Mouse (Mus musculus) B cell, adult 2 months (primary cell): ENCODE results near the gene Frmd4a.

Experiments
- DNase-seq, 2 experiments: peaks; one replicate each; pipeline ENCODE4 v3.0.0; 2022

The Frmd4a gene

DNA sequence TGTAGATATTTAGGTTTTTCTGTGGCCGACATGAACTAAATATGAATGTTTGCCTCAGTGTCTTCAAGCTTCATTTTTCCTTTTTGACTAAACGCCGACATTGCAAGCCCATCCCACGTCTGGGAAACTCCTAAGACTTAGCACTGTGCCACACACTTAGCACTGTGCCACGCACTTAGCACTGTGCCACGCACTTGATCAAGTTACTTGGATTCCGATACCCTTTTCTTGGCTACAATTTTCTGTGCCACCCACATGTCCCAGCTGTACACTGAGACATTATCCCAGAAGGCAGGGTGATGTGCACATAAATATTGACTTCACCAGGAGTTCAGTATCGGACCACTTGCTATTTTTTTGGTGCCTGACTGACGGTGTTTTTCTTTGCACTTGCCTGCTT lies 482.4 kb downstream of the Frmd4a start:
- DNase-seq, result no peak

- no peak for DNase-seq
Observed at GRCm38 (mm10) chr2:4501257-4502027, 483.9 kb downstream of the Frmd4a start.

DNA sequence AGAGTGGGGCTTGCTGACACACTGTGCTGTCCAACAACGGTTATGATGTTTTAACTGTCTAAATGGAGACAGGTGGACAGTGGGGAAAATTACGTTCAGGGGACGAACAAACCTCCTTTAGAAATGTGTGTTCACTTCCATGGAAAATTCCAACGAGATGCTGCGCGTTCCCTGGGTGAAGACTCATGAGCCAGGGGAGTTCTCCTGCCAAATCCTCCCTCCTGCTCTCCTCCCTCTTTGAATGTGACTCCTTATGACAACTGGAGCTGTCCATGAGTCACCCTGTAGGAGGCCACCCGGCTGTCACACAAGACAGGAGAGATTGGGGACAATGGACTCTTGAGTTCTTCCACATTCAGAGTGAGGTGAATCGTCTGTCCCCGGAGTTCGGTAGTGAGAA lies 486.9 kb downstream of the Frmd4a start:
- DNase-seq, result no peak

GRCm38 (mm10) chr2:4505695-4506094 lies 488.2 kb downstream of the Frmd4a start:
- no peak for DNase-seq

DNA sequence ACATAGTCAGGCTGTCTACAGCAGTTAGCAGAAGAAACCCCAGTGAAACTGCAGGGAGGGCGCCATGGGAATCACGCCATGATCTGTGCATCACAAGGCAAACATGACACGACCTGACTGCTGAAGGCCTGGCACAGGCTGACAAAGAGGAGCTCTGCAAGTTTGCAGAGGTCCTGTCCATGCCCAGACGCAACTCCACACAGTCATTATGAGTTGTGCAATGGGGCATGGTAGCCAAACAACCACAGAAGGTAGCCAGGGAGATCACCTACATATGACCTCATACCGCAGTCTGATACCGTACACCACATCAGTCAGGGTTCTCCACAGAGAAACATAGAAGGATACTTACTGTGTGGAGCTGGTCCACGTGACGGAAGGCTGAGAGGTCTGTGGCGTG lies 489.1 kb downstream of the Frmd4a start:
- no peak for DNase-seq

GRCm38 (mm10) chr2:4507887-4508615 lies 490.5 kb downstream of the Frmd4a start:
- DNase-seq, result no peak

GRCm38 (mm10) chr2:4508959-4509615 lies 491.6 kb downstream of the Frmd4a start:
- no peak for DNase-seq

- no peak for DNase-seq
Observed at GRCm38 (mm10) chr2:4509739-4510138, 492.2 kb downstream of the Frmd4a start.

DNA sequence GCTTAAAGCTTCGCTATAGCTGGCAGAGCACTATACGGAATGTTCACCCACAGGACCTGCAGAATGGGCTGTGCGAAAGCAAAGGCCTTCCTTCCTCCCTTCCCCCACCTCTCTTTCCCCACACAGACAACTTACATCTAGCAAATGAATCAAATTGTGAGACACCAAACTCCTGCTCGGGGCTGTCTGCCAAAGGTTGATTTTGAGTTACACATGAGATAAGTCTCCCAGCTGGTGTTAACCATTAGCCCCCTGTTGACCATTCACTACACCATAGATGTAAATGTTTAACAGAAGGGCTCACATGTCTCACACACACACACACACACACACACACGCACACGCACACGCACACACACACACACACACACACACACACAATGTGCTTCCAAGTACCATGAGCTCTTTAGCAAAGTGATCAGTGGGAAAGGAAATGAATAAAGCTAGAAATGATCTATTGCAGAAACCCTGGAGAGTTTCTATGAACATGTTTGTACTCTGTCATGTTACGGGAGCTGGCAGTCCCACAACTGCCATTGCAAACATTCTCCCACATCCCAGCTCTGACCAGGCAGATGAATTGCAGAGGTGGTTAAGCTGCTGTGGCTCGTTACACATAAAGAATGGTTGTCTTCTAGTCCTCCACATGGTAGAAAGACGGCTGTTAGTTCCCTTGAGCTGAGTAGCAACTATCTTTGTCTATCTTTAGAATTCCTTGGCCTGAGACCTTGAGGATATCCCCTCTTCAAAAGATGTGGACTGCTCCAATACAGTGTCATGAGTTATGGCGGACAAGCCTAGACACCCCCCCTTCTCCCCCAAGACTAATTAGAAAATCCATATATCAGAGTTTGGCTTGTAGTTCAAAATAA lies 492.9 kb downstream of the Frmd4a start:
- DNase-seq, result no peak

- DNase-seq, result no peak
Observed at GRCm38 (mm10) chr2:4511080-4511386, 493.5 kb downstream of the Frmd4a start.

DNA sequence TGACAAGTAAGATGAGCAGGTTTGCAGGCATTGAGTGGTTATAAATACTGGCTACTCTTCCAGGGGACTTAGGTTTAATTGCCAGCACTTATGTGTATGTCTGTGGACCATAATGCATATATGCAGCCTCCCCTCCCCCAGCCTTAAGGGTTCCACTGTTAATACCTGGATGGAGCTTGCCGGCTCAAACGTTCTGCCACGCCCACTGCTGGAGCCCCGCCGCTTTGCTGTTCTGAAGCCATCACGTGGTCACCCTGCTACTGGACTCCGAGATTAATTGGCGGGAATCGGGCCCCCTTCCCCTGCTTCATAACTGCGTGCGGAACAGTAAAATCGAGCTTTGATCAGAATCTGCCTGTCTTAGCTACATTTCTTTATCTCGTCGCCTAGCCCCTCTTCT lies 495.1 kb downstream of the Frmd4a start:
- no peak for DNase-seq

GRCm38 (mm10) chr2:4515910-4516309 lies 498.4 kb downstream of the Frmd4a start:
- no peak for DNase-seq

DNA sequence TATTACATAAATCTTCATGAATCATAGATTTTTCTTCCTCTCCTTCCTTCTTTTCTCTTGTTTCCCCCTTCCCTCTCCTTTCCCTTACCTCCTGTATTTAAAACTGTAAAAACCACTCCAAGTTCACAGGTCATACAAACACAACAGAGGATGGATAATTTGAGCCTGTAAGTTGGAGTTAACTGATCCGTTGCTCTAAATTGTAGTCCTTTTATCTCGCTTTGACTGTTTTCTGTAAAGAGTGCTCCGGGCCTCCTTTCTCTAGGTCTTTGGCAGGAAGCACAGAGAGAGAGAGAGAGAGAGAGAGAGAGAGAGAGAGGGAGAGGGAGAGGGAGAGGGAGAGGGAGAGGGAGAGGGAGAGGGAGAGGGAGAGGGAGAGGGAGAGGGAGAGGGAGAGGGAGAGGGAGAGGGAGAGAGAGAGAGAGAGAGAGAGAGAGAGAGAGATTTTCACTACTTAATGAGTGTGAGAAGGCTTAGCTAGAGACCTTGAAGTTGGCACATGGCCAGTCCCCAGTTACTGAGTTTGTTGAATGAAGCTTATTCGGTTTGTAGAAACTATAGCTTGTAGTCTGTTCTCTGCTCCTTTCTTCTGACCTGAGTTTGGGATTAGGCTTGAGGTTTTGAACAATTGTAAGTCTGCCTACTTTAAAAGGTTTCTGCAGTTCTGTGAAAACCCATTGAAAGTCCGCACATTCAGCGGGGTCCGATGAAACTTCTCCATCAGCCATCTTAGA lies 499.5 kb downstream of the Frmd4a start:
- DNase-seq, result no peak

GRCm38 (mm10) chr2:4517553-4518125 lies 500.1 kb downstream of the Frmd4a start:
- DNase-seq, result no peak

- DNase-seq, result peak in 1 of 2 experiments; percentile 6
Observed at GRCm38 (mm10) chr2:4518549-4518948, 501.0 kb downstream of the Frmd4a start.

GRCm38 (mm10) chr2:4522769-4523487 lies 505.4 kb downstream of the Frmd4a start:
- no peak for DNase-seq

GRCm38 (mm10) chr2:4527094-4527493 lies 509.6 kb downstream of the Frmd4a start:
- DNase-seq, result no peak

DNA sequence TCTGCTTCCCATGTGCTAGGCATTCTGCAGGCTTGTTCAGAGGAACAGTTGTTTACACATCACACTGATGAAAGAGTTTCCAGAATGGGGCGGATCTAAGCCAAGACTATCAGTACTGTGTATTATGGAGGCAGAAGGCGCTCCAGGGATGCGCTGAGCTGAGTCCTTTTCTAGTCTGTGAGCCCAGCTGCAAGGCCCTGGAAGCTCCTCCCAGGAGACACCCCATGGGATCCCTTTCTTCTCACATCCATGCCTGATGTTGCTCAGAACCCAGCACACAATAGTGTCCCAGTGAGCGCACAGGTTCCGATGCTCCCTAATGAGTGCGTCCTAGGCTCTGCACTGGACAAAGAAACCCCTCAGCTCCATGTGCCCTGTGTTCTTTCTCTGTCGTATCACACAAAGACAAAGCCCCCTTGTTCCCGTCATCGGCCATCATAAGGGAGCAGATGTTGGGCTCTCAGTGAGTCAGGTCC lies 511.8 kb downstream of the Frmd4a start:
- no peak for DNase-seq

- DNase-seq, result peak in 1 of 2 experiments; percentile 10
Observed at GRCm38 (mm10) chr2:4531533-4532197, 514.1 kb downstream of the Frmd4a start.

GRCm38 (mm10) chr2:4532198-4532568 lies 514.7 kb downstream of the Frmd4a start:
- no peak for DNase-seq

DNA sequence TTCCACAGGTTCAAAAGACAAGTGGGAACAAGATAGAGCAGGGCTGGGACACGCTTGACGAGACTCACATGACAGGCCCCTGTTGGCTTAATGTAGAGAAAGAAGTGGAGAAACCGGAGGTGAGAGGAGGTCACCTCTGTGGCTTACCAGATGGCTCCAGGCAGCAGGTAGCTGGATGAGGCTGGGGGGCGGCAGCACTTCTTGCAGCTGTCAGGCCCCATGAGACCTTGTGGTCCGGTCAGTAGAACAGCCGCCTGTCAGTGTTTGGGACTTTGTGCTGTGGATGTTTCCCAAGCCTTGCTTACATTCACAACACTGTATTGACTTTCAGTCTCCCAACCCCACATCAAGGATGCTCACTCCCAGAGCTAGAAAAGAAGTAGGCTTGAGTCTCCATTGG lies 515.4 kb downstream of the Frmd4a start:
- no peak for DNase-seq
